Mouse (Mus musculus): ENCODE measurements around the gene Zdhhc20. TPM values are rescaled to one million over a fixed set of nuclear protein-coding genes. Genes with fewer than 3 reads are reported as not detected.
"Not testable (repeated sequence)": the region's sequence is repeated elsewhere in the genome, so short reads cannot be mapped to it uniquely, and the experiment has no call there.

The Zdhhc20 gene
- polyA plus RNA-seq (2015; fragmentation: Nextera tagmentation; extraction: Ambion mirVana): 72.5 and 74.9 TPM in 2 replicates

GRCm38 (mm10) chr14:57890011-57890842 is at the start of gene Zdhhc20:
Gene Zdhhc20 (minus strand): TSS chr14:57890276.
- Histone ChIP-seq H3K9me3 (no peaks in the 10 kb centered on the region), H3K36me3 (no peaks in the 10 kb centered on the region), H3K27ac (peak within 1 kb of the TSS; percentile 89), H3K4me2 (peak within 1 kb of the TSS; percentile 45), H3K4me1 (peaks cover 10% of the 10 kb centered on the region; the same call in 1 of the 2 replicates), H3K4me3 (peak within 1 kb of the TSS; percentile 84), H3K9ac (peak within 1 kb of the TSS; percentile 94), H3K27me3 (no peaks in the 10 kb centered on the region)
- peak; percentile 96 for ATAC-seq (ENCODE audit: insufficient number of reproducible peaks, low FRiP score, low TSS enrichment, low read depth)
- 4% methylated on average over 63 of the region's 65 CpGs for WGBS

GRCm38 (mm10) chr14:57937297-57937696 is 47.2 kb upstream of the Zdhhc20 start:
- ATAC-seq (ENCODE audit: insufficient number of reproducible peaks, low FRiP score, low TSS enrichment, low read depth): no peak
- H3K9me3 ChIP-seq: no peaks in the 10 kb centered on the region
- no peak overlapping the region for H3K4me2 ChIP-seq
- no peak overlapping the region for H3K9ac ChIP-seq
- H3K4me3 ChIP-seq: no peak overlapping the region
- no peaks in the 10 kb centered on the region for H3K27me3 ChIP-seq
- no peak overlapping the region for H3K27ac ChIP-seq
- 93% methylated on average over 6 of the region's 6 CpGs for WGBS
- no peaks in the 10 kb centered on the region for H3K4me1 ChIP-seq
- peaks cover 10% of the 10 kb centered on the region; the same call in 1 of the 2 replicates for H3K36me3 ChIP-seq

- H3K4me2 ChIP-seq: no peak overlapping the region
- H3K4me3 ChIP-seq: no peak overlapping the region
- no peak overlapping the region for H3K27ac ChIP-seq
- H3K4me1 ChIP-seq: no peaks in the 10 kb centered on the region
- no peaks in the 10 kb centered on the region for H3K9me3 ChIP-seq
- no peak overlapping the region for H3K9ac ChIP-seq
- WGBS: 95% methylated on average over 13 of the region's 13 CpGs
- no peak for ATAC-seq (ENCODE audit: insufficient number of reproducible peaks, low FRiP score, low TSS enrichment, low read depth)
- no peaks in the 10 kb centered on the region for H3K27me3 ChIP-seq
- H3K36me3 ChIP-seq: peaks cover 18% of the 10 kb centered on the region; the same call in 1 of the 2 replicates
These were observed 44.6 kb upstream of the Zdhhc20 start for GRCm38 (mm10) chr14:57934666-57935065.

GRCm38 (mm10) chr14:57933608-57934007 is 43.5 kb upstream of the Zdhhc20 start:
- no peak for ATAC-seq (ENCODE audit: insufficient number of reproducible peaks, low FRiP score, low TSS enrichment, low read depth)
- Histone ChIP-seq H3K27ac (no peak overlapping the region), H3K9ac (no peak overlapping the region), H3K4me2 (no peak overlapping the region), H3K4me3 (no peak overlapping the region), H3K36me3 (peaks cover 12% of the 10 kb centered on the region; the same call in 1 of the 2 replicates), H3K4me1 (no peaks in the 10 kb centered on the region), H3K9me3 (no peaks in the 10 kb centered on the region), H3K27me3 (no peaks in the 10 kb centered on the region)
- WGBS: 71% methylated on average over 7 of the region's 7 CpGs

GRCm38 (mm10) chr14:57932881-57933443 is 42.9 kb upstream of the Zdhhc20 start:
- H3K9ac ChIP-seq: no peak overlapping the region
- 71% methylated on average over 7 of the region's 7 CpGs for WGBS
- no peak overlapping the region for H3K4me3 ChIP-seq
- no peaks in the 10 kb centered on the region for H3K27me3 ChIP-seq
- no peaks in the 10 kb centered on the region for H3K9me3 ChIP-seq
- no peaks in the 10 kb centered on the region for H3K4me1 ChIP-seq
- peaks cover 12% of the 10 kb centered on the region; the same call in 1 of the 2 replicates for H3K36me3 ChIP-seq
- no peak overlapping the region for H3K27ac ChIP-seq
- ATAC-seq (ENCODE audit: insufficient number of reproducible peaks, low FRiP score, low TSS enrichment, low read depth): no peak
- H3K4me2 ChIP-seq: no peak overlapping the region

- H3K27ac ChIP-seq: peak overlapping the region; percentile 52
- no peak overlapping the region for H3K4me2 ChIP-seq
These were observed 31.5 kb upstream of the Zdhhc20 start for GRCm38 (mm10) chr14:57921428-57922131.

GRCm38 (mm10) chr14:57920568-57921310 is 30.7 kb upstream of the Zdhhc20 start:
- 82% methylated on average over 18 of the region's 18 CpGs for WGBS
- Histone ChIP-seq H3K36me3 (peaks cover 54% of the 10 kb centered on the region), H3K4me2 (no peak overlapping the region), H3K4me1 (0 out of 2 replicates have a peak, but pooled peaks cover 3% of the 10 kb centered on the region), H3K9me3 (no peaks in the 10 kb centered on the region), H3K9ac (no peak overlapping the region), H3K27me3 (no peaks in the 10 kb centered on the region), H3K4me3 (no peak overlapping the region), H3K27ac (peak overlapping the region; percentile 52; the same call in 1 of the 2 replicates)
- ATAC-seq (ENCODE audit: insufficient number of reproducible peaks, low FRiP score, low TSS enrichment, low read depth): no peak

More at GRCm38 (mm10) chr14:57921428-57922131, 31.5 kb upstream of the Zdhhc20 start:
- 60% methylated on average over 10 of the region's 10 CpGs for WGBS
- no peaks in the 10 kb centered on the region for H3K27me3 ChIP-seq
- no peaks in the 10 kb centered on the region for H3K9me3 ChIP-seq
- peaks cover 49% of the 10 kb centered on the region for H3K36me3 ChIP-seq
- H3K4me3 ChIP-seq: no peak overlapping the region
- no peak overlapping the region for H3K9ac ChIP-seq
- 0 out of 2 replicates have a peak, but pooled peaks cover 3% of the 10 kb centered on the region for H3K4me1 ChIP-seq
- ATAC-seq (ENCODE audit: insufficient number of reproducible peaks, low FRiP score, low TSS enrichment, low read depth): no peak

GRCm38 (mm10) chr14:57919148-57919875 is 29.2 kb upstream of the Zdhhc20 start:
- Histone ChIP-seq H3K4me1 (0 out of 2 replicates have a peak, but pooled peaks cover 3% of the 10 kb centered on the region), H3K9me3 (no peaks in the 10 kb centered on the region), H3K36me3 (peaks cover 60% of the 10 kb centered on the region), H3K4me3 (no peak overlapping the region), H3K9ac (no peak overlapping the region), H3K4me2 (no peak overlapping the region), H3K27me3 (no peaks in the 10 kb centered on the region), H3K27ac (no peak overlapping the region)
- ATAC-seq (ENCODE audit: insufficient number of reproducible peaks, low FRiP score, low TSS enrichment, low read depth): no peak
- 93% methylated on average over 17 of the region's 17 CpGs for WGBS

- Histone ChIP-seq H3K27ac (no peak overlapping the region), H3K4me2 (no peak overlapping the region), H3K36me3 (peaks cover 41% of the 10 kb centered on the region), H3K4me1 (0 out of 2 replicates have a peak, but pooled peaks cover 2% of the 10 kb centered on the region), H3K9me3 (no peaks in the 10 kb centered on the region), H3K4me3 (no peak overlapping the region), H3K9ac (no peak overlapping the region), H3K27me3 (no peaks in the 10 kb centered on the region)
- ATAC-seq (ENCODE audit: insufficient number of reproducible peaks, low FRiP score, low TSS enrichment, low read depth): no peak
- WGBS: 76% methylated on average over 6 of the region's 6 CpGs
These were observed 25.3 kb upstream of the Zdhhc20 start for GRCm38 (mm10) chr14:57915341-57915740.

- H3K4me1 ChIP-seq; H3K4me3 ChIP-seq; H3K9ac ChIP-seq; H3K27ac ChIP-seq; H3K4me2 ChIP-seq; H3K9me3 ChIP-seq; ATAC-seq (ENCODE audit: insufficient number of reproducible peaks, low FRiP score, low TSS enrichment, low read depth); H3K27me3 ChIP-seq: not testable (repeated sequence)
- peaks cover 25% of the 10 kb centered on the region for H3K36me3 ChIP-seq
- WGBS: 55% methylated on average over 1 of the region's 1 CpGs
These were observed 22.3 kb upstream of the Zdhhc20 start for GRCm38 (mm10) chr14:57912211-57913007.

Measured in limb, embryonic 15.5 days (tissue).